Mouse (Mus musculus) heart, embryonic 14.5 days (tissue): ENCODE data around the gene Hba-a1. TPM values are rescaled to one million over a fixed set of nuclear protein-coding genes. Genes with fewer than 3 reads are reported as not detected.

Experiments used
- ATAC-seq: fragments of 200-750 bp; cut with Nextera tagmentation; 2 replicates; pipeline ENCODE4 v1.8.0; 2017; ENCODE audit warnings: low read depth, moderate TSS enrichment; ENCODE audit not compliant: insufficient number of reproducible peaks, insufficient read depth, low FRiP score
- H3K27ac ChIP-seq, 2 experiments: fragments of 200-500 bp in 1 of 2; fragments of 300-500 bp in 1 of 2; sonication (generic) in 1 of 2; replicated peaks in 1 of 2; 2 replicates each; pipeline ENCODE4 v1.5.1; 2012 to 2014; ENCODE audit warnings: low read depth in 2 of 2, low read length in 2 of 2, control low read depth in 1 of 2, mild to moderate bottlenecking in 1 of 2, mixed read lengths in 1 of 2; ENCODE audit not compliant: control insufficient read depth in 1 of 2, insufficient read depth in 1 of 2
- H3K27me3 ChIP-seq: fragments of 300-500 bp; sonication (generic); 2 replicates; pipeline ENCODE4 v1.6.1; 2014; ENCODE audit warnings: mild to moderate bottlenecking, low read length, control low read depth; ENCODE audit not compliant: control insufficient read depth, insufficient read depth
- H3K36me3 ChIP-seq: fragments of 300-500 bp; sonication (generic); 2 replicates; pipeline ENCODE4 v1.6.1; 2014; ENCODE audit warnings: mild to moderate bottlenecking, control low read depth, low read length, mixed read lengths; ENCODE audit not compliant: control insufficient read depth, insufficient read depth
- H3K4me1 ChIP-seq, 2 experiments: fragments of 200-500 bp in 1 of 2; fragments of 300-500 bp in 1 of 2; sonication (generic) in 1 of 2; 2 replicates each; pipeline ENCODE4 v1.6.1; 2012 to 2014; ENCODE audit warnings: low read length in 2 of 2, control low read depth in 1 of 2, mixed read lengths in 1 of 2; ENCODE audit not compliant: control insufficient read depth in 2 of 2, insufficient read depth in 2 of 2
- H3K4me2 ChIP-seq: fragments of 300-500 bp; sonication (generic); 2 replicates; pipeline ENCODE4 v1.6.1; 2014; ENCODE audit warnings: mild to moderate bottlenecking, low read length
- H3K4me3 ChIP-seq, 2 experiments: fragments of 200-500 bp in 1 of 2; fragments of 300-500 bp in 1 of 2; sonication (generic) in 1 of 2; 2 replicates each; pipeline ENCODE4 v1.5.1; 2012 to 2014; ENCODE audit warnings: low read length in 2 of 2, mild to moderate bottlenecking in 2 of 2, control low read depth in 1 of 2, low read depth in 1 of 2, moderate library complexity in 1 of 2; ENCODE audit not compliant: control insufficient read depth in 1 of 2, insufficient read depth in 1 of 2
- H3K9ac ChIP-seq: fragments of 300-500 bp; sonication (generic); 2 replicates; pipeline ENCODE4 v1.6.1; 2014; ENCODE audit warnings: mild to moderate bottlenecking, low read length
- H3K9me3 ChIP-seq: fragments of 300-500 bp; sonication (generic); 2 replicates; pipeline ENCODE4 v1.6.1; 2016; ENCODE audit warnings: low read length, control low read depth; ENCODE audit not compliant: control insufficient read depth
- WGBS: fragments of 180-500 bp; shearing (Covaris S2); extraction: QIAGEN DNeasy Blood & Tissue Kit; methylation state at CpG from one replicate; pipeline ENCODE4 v1.1.7; 2014; 5-methylcytosine and 5-hydroxymethylcytosine counted together
- polyA plus RNA-seq: library from polyadenylated mRNA; unstranded; fragments of >200 nt; fragmentation: Nextera tagmentation; extraction: Ambion mirVana; gene quantifications from 2 replicates; pipeline ENCODE4 v1.2.1, GENCODE M21; 2014

The Hba-a1 gene
- polyA plus RNA-seq, 1 experiment from 2014 or later = 7,195 TPM

DNA sequence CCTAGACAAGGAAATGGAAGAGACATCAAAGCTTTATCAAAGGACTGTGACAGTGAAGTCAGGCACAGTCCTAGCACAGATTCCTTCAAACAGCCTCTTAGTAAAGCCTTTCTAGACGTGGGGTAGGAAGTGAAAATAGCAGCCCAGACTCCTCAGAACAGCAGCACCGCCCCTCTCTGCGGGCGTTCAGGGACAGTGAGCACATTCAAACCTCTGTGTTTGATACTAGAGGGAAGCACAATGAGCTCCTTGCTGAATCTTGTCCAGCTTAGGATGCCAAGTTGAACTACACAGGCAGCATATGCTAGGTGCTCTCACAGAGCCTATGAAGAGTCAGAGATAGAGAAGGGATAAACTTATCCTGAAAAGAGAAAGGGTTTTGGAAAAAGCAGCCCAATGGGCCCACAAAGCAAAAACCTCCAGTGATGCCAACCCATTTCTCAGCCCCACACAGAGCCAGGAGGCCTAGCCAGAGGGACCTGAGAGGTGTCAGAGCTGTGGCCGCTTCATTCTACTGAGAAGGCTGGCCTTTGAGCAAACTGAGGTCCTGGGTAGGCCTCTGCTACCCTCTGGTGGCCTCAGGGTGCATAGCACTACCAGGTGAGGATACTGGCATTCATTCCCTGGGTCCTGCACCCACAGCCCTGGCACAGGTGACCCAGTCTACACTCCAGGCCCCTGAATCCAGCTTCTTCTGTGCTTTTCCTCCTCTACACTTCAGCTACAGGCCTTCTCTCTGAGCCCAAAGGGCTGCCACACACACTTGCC, 45.0 kb upstream of the Hba-a1 start:
- Histone ChIP-seq H3K27me3 (no peaks in the 10 kb centered on the region), H3K36me3 (peaks cover 66% of the 10 kb centered on the region), H3K9ac (no peak overlapping the region), H3K4me2 (no peak overlapping the region), H3K27ac (no peak overlapping the region), H3K4me3 (no peak overlapping the region), H3K9me3 (no peaks in the 10 kb centered on the region), H3K4me1 (peaks cover 5 to 18% of the 10 kb centered on the region in 2 experiments; a peak in 3 of 4 replicates)
- ATAC-seq = peak; percentile 51
- WGBS = 71% methylated on average over 5 of the region's 5 CpGs

DNA sequence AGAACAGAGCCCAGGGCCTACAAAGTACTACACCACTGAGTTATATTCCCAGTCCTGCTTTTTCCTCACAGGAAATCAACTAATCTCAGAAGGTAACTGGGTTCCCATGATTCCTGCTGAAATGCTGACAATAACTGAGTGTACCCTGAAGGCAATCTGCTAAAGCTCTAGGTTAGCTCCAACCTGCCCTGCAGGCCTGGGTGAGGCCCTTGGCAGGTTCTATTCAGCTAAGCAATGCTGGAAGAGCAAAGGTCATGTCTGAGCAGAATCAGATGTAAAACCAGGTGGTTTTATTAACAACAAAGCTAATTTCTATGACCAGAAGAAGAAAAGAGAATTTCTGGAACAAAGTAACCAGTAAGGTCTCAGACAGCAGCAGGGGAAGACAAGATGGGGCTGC, 41.9 kb upstream of the Hba-a1 start:
- Histone ChIP-seq H3K27me3 (no peaks in the 10 kb centered on the region), H3K36me3 (peaks cover 71% of the 10 kb centered on the region), H3K4me1 (peaks cover 6 to 14% of the 10 kb centered on the region in 2 experiments), H3K9ac (no peak overlapping the region), H3K4me2 (no peak overlapping the region), H3K9me3 (no peaks in the 10 kb centered on the region), H3K27ac (no peak overlapping the region), H3K4me3 (no peak overlapping the region)
- ATAC-seq = no peak

DNA sequence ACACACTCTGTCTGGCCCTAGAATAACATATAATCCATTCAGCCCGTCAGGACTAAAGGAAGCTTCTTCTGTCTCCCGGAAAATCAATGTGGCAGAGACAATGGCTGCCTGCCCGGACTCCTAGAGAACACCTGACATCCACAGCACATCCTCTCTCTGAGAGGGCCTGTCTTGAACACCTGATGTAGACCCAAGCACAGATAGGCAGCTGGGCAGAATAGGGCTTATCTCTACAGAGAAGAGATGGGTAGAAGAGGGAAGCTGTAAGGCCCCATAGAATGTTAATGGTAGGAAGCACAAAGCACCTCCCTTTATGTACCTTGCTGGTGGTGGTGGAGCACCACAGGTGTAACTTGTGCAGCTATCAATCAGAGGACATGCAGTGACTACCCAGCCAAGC, 41.1 kb upstream of the Hba-a1 start:
- WGBS = 86% methylated on average over 3 of the region's 3 CpGs
- H3K4me2 ChIP-seq = no peak overlapping the region
- no peak overlapping the region for H3K27ac ChIP-seq
- H3K36me3 ChIP-seq = peaks cover 75% of the 10 kb centered on the region
- H3K4me3 ChIP-seq = no peak overlapping the region
- ATAC-seq = no peak
- H3K27me3 ChIP-seq = no peaks in the 10 kb centered on the region
- H3K9me3 ChIP-seq = no peaks in the 10 kb centered on the region
- H3K4me1 ChIP-seq = peaks cover 6 to 14% of the 10 kb centered on the region in 2 experiments; a peak in 3 of 4 replicates
- no peak overlapping the region for H3K9ac ChIP-seq

DNA sequence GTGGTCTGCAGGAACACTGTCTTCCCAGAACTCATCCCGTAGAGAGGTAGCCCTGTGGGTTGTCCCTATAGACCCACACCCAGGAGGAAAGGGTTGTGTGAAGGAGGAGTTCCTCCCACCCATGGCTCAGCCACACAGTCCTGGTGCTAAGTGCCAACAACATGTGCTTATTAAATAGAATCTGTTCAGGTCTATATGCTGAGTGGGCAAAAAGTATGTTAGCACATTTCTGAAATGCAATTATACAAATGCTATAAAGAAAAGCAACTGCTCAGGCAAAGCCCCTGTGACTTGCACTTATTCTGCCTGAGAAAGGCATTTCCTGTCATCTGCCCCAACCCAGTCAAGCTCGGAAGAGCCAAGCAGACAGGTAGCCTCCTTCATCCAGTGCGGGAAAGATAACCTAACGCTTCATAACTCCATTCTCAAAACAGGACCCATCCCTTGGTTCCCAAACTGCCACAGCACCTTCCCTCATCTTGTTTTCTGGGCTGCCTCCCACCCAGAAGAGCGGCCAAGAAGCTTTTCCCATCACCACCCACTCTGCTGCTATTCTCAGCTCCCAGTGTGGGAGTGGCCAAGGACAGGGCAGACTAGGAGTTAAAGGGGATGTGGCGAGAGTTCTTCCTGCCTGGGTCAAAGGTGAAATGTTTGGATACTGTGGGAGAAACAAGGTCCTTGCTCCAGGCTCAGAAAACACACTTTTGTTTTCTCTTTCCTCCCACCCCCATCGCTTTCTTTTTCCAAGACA, 39.9 kb upstream of the Hba-a1 start:
- H3K9ac ChIP-seq = no peak overlapping the region
- 54% methylated on average over 7 of the region's 7 CpGs for WGBS
- H3K4me2 ChIP-seq = no peak overlapping the region
- peaks cover 6 to 11% of the 10 kb centered on the region in 2 experiments; a peak in 3 of 4 replicates for H3K4me1 ChIP-seq
- no peaks in the 10 kb centered on the region for H3K27me3 ChIP-seq
- H3K27ac ChIP-seq = peak overlapping the region in 1 of 2 experiments; percentile 14; a peak in 1 of 4 replicates
- no peak for ATAC-seq
- H3K4me3 ChIP-seq = no peak overlapping the region
- H3K36me3 ChIP-seq = peaks cover 73% of the 10 kb centered on the region
- no peaks in the 10 kb centered on the region for H3K9me3 ChIP-seq

DNA sequence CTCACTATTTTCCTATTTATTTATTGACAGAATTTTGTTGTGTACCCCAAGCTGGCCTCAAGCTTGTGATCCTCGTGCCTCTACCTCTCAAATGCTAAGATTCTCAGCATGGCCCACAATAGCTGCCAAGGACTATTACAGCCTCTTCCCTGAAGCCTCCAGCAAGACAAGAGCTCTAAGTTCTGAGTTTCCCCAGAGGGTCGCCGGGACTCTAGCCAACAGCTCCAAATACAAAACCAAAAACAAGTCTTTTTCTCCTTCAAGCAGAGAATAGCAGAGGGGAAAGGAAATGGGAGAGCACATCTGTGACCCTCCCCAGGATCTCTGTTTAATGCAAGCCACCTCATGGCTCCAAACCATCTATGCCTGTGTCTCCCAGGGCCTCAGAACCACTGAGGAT, 39.2 kb upstream of the Hba-a1 start:
- Histone ChIP-seq H3K27me3 (no peaks in the 10 kb centered on the region), H3K9ac (no peak overlapping the region), H3K27ac (no peak overlapping the region; a peak in 1 of 4 replicates), H3K4me1 (peaks cover 6 to 11% of the 10 kb centered on the region in 2 experiments; a peak in 3 of 4 replicates), H3K9me3 (no peaks in the 10 kb centered on the region), H3K4me3 (no peak overlapping the region), H3K4me2 (no peak overlapping the region), H3K36me3 (peaks cover 73% of the 10 kb centered on the region)
- ATAC-seq = no peak
- 74% methylated on average over 3 of the region's 3 CpGs for WGBS

DNA sequence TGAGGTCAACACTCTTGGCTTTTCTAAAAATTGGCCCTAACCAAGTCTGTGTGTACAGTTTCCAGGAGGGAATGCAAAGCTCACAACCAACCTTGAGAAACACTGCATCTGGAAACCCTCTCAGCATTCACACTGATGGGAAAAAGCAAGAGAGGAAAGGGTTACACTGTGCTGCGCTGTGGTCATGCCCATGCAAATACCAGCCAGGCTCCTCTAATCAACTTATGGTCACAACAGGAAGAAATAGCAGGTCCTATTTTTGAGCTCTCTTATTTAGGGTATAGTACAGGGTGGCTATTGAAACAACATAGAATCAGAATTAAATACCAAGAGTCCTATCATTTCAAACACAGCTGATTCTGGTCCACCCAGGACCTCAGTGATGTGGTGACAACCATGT, 38.7 kb upstream of the Hba-a1 start:
- Histone ChIP-seq H3K4me3 (no peak overlapping the region), H3K9me3 (no peaks in the 10 kb centered on the region), H3K27ac (no peak overlapping the region), H3K36me3 (peaks cover 73% of the 10 kb centered on the region), H3K27me3 (no peaks in the 10 kb centered on the region), H3K9ac (no peak overlapping the region), H3K4me2 (no peak overlapping the region), H3K4me1 (peaks cover 6 to 11% of the 10 kb centered on the region in 2 experiments; a peak in 3 of 4 replicates)
- 76% methylated on average over 1 of the region's 1 CpGs for WGBS
- ATAC-seq = no peak

DNA sequence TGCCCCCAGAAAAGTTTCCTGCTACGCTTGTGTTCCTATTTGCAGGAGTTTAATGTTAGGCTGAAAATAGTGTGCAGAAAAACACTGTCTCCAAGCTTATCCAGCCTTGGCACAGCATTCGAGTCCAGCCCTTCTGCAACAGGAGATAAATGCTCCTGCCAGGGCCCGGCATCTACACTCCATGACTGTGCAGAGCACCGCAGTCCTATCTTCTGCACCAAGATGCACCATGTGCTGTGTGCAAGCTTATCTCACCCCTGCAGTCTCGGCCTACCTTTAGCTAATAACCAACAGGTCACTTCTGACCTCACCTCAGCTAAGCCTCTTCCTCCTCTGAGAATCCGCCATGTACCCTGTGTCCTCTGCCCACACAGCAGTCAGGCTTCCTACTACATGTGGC, 37.7 kb upstream of the Hba-a1 start:
- Histone ChIP-seq H3K9ac (no peak overlapping the region), H3K4me3 (no peak overlapping the region), H3K4me2 (no peak overlapping the region), H3K27me3 (no peaks in the 10 kb centered on the region), H3K4me1 (peaks cover 6 to 11% of the 10 kb centered on the region in 2 experiments; a peak in 3 of 4 replicates), H3K36me3 (peaks cover 73% of the 10 kb centered on the region), H3K27ac (no peak overlapping the region), H3K9me3 (no peaks in the 10 kb centered on the region)
- 82% methylated on average over 6 of the region's 6 CpGs for whole genome bisulfite sequencing
- ATAC-seq = no peak
